Mouse (Mus musculus): ENCODE results near the gene Cpne2. TPM values are rescaled to one million over a fixed set of nuclear protein-coding genes. Genes with fewer than 3 reads are reported as not detected.

Gene Cpne2
- polyA plus RNA-seq, 1 experiment from 2014 or later: 33.7 TPM

- Histone ChIP-seq H3K4me3 (ENCODE audit: low read depth, low read length) (no peak overlapping the region), H3K4me2 (ENCODE audit: low read depth, low read length) (no peak overlapping the region), H3K36me3 (ENCODE audit: control insufficient read depth, insufficient read depth, low read length) (no peaks in the 10 kb centered on the region)
These were observed 71.2 kb downstream of the Cpne2 start for GRCm38 (mm10) chr8:94604030-94604429.

GRCm38 (mm10) chr8:94607064-94607463 lies 74.3 kb downstream of the Cpne2 start:
- no peaks in the 10 kb centered on the region for H3K36me3 ChIP-seq (ENCODE audit: control insufficient read depth, insufficient read depth, low read length)
- WGBS: 93% methylated on average over 5 of the region's 5 CpGs
- H3K27ac ChIP-seq (ENCODE audit: low read depth, low read length): no peak overlapping the region
- H3K9me3 ChIP-seq (ENCODE audit: control insufficient read depth, low read length): no peaks in the 10 kb centered on the region
- 0 out of 2 replicates have a peak, but pooled peaks cover 2% of the 10 kb centered on the region for H3K27me3 ChIP-seq (ENCODE audit: control insufficient read depth, insufficient read depth, low read length)
- no peak overlapping the region for H3K9ac ChIP-seq (replicated peaks; ENCODE audit: low read depth, low read length)
- peaks cover 13% of the 10 kb centered on the region for H3K4me1 ChIP-seq (ENCODE audit: control insufficient read depth, insufficient read depth, low read length)
- ATAC-seq (ENCODE audit: low read depth): no peak
- H3K4me2 ChIP-seq (ENCODE audit: low read depth, low read length): no peak overlapping the region
- H3K4me3 ChIP-seq (ENCODE audit: low read depth, low read length): no peak overlapping the region

More at GRCm38 (mm10) chr8:94604030-94604429, 71.2 kb downstream of the Cpne2 start:
- Histone ChIP-seq H3K4me1 (ENCODE audit: control insufficient read depth, insufficient read depth, low read length) (peaks cover 21% of the 10 kb centered on the region), H3K9ac (replicated peaks; ENCODE audit: low read depth, low read length) (no peak overlapping the region), H3K9me3 (ENCODE audit: control insufficient read depth, low read length) (no peaks in the 10 kb centered on the region), H3K27ac (ENCODE audit: low read depth, low read length) (no peak overlapping the region), H3K27me3 (ENCODE audit: control insufficient read depth, insufficient read depth, low read length) (0 out of 2 replicates have a peak, but pooled peaks cover 3% of the 10 kb centered on the region)
- 90% methylated on average over 2 of the region's 2 CpGs for WGBS
- no peak for ATAC-seq (ENCODE audit: low read depth)

Small RNA genes lying within 50 kb of the gene (microRNA-seq; reads per million reads assigned to microRNA genes)
- gene Mir7072: not detected

Other genes starting within 250 kb of the Cpne2 start
- gene Slc12a3, start 203.8 kb upstream of the Cpne2 start, polyA plus RNA-seq (2014; fragmentation: Nextera tagmentation; extraction: Ambion mirVana): 0.08 TPM in 1 of 2 replicates, not detected in the other
- 69.0 and 71.8 TPM in 2 replicates for gene Herpud1, start 146.6 kb upstream of the Cpne2 start, polyA plus RNA-seq (2014; fragmentation: Nextera tagmentation; extraction: Ambion mirVana)
- gene Nlrc5, start 98.6 kb upstream of the Cpne2 start, polyA plus RNA-seq (2014; fragmentation: Nextera tagmentation; extraction: Ambion mirVana): 0.13 and 0.37 TPM in 2 replicates
- 50.2 and 56.4 TPM in 2 replicates for gene Rspry1, start 68.9 kb downstream of the Cpne2 start, polyA plus RNA-seq (2014; fragmentation: Nextera tagmentation; extraction: Ambion mirVana)
- 72.8 and 81.4 TPM in 2 replicates for gene Fam192a, start 69.0 kb downstream of the Cpne2 start, polyA plus RNA-seq (2014; fragmentation: Nextera tagmentation; extraction: Ambion mirVana)
- 71.1 and 105 TPM in 2 replicates for gene Arl2bp, start 133.6 kb downstream of the Cpne2 start, polyA plus RNA-seq (2014; fragmentation: Nextera tagmentation; extraction: Ambion mirVana)
- gene Pllp, start 163.3 kb downstream of the Cpne2 start, polyA plus RNA-seq (2014; fragmentation: Nextera tagmentation; extraction: Ambion mirVana): 2.2 and 2.9 TPM in 2 replicates
- gene Ccl22, start 212.6 kb downstream of the Cpne2 start, polyA plus RNA-seq (2014; fragmentation: Nextera tagmentation; extraction: Ambion mirVana): not detected in 2 replicates
- gene Cx3cl1, start 239.0 kb downstream of the Cpne2 start, polyA plus RNA-seq (2014; fragmentation: Nextera tagmentation; extraction: Ambion mirVana): 25.8 and 41.6 TPM in 2 replicates